In the genomic region with DNA sequence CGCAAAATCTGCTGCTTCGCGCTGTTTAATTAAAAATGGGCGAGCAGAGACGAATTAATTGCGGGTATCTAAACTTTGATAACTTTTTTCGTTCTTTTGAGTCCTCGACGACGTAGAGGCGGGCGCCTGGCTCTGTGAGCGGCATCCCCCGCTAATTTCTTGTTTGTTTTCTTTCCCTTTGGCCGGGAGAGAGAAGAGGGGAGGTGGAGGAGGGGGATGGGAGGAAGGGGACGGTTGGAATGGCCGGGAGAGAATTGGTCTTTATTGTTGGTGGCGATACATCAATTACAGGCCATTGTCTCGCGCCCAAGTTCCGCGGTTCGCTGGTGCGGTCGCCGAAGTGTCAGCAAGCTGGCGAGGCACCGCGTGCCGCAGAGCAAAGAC, we compare ENCODE assay signal across 9 mouse cellular contexts. TPM values are rescaled to one million over a fixed set of nuclear protein-coding genes. Genes with fewer than 3 reads are reported as not detected.
DNase-seq lines count a peak whose midpoint lies in the region; ATAC-seq and TF ChIP-seq lines count a peak whose summit lies in the region.
"Had no signal": no experiment of that assay in that cellular context is flagged by ENCODE, and none has a peak within 500 bp of the region (broad histone marks: within the 10 kb centered on the region; RNA-seq: fewer than 3 reads in every experiment).

No protein-coding gene starts in this region.

- WGBS in heart, embryonic 11.5 days (ENCODE audit: insufficient replicate concordance): under 1% methylated on average over 30 of the region's 30 CpGs
- WGBS in heart, adult 2 months: 3% methylated on average over 30 of the region's 30 CpGs
- WGBS in embryonic facial prominence, embryonic 10.5 days: under 1% methylated on average over 30 of the region's 30 CpGs
- WGBS in intestine, embryonic 16.5 days: 2% methylated on average over 29 of the region's 30 CpGs
- WGBS in midbrain, embryonic 14.5 days: under 1% methylated on average over 30 of the region's 30 CpGs

- TF ChIP-seq POLR2A in heart, adult 2 months (IDR thresholded peaks at IDR 0.05; ENCODE audit: insufficient read depth, low read depth, low read length): no peak

- peak overlapping the region; percentile 34; the same call in 1 of the 2 replicates for H3K9ac ChIP-seq in heart, embryonic 11.5 days (ENCODE audit: low read depth, low read length)
- H3K9ac ChIP-seq in heart, adult 2 months (ENCODE audit: low read depth, low read length): no peak overlapping the region
- H3K9ac ChIP-seq in intestine, embryonic 16.5 days (ENCODE audit: low read depth, low read length): no peak overlapping the region
- no peak overlapping the region; the same call in 1 of the 2 replicates for H3K9ac ChIP-seq in midbrain, embryonic 14.5 days (replicated peaks; ENCODE audit: low read length)

- intact Hi-C loops in heart, adult 2 months (cut with DNase I): no loop called here

- H3K9me3 ChIP-seq in heart, embryonic 11.5 days (replicated peaks; ENCODE audit: control insufficient read depth, low read length): no peaks in the 10 kb centered on the region
- H3K9me3 ChIP-seq in embryonic facial prominence, embryonic 10.5 days: no peaks in the 10 kb centered on the region
- no peaks in the 10 kb centered on the region for H3K9me3 ChIP-seq in intestine, embryonic 16.5 days (ENCODE audit: control insufficient read depth, low read length)
- H3K9me3 ChIP-seq in midbrain, embryonic 14.5 days (ENCODE audit: control insufficient read depth, low read length): no peaks in the 10 kb centered on the region

- TF ChIP-seq EP300 in heart, adult 2 months (IDR thresholded peaks at IDR 0.05; ENCODE audit: insufficient read depth, low read depth, low read length): no peak

- peaks cover 12% of the 10 kb centered on the region for H3K4me1 ChIP-seq in heart, embryonic 11.5 days (ENCODE audit: control insufficient read depth, insufficient read depth, low read length)
- no peaks in the 10 kb centered on the region for H3K4me1 ChIP-seq in heart, adult 2 months (ENCODE audit: control insufficient read depth, insufficient read depth, low read length)
- peaks cover 63% of the 10 kb centered on the region for H3K4me1 ChIP-seq in embryonic facial prominence, embryonic 10.5 days
- peaks cover 36% of the 10 kb centered on the region for H3K4me1 ChIP-seq in intestine, embryonic 16.5 days (ENCODE audit: control insufficient read depth, insufficient read depth, low read length)
- H3K4me1 ChIP-seq in midbrain, embryonic 14.5 days (ENCODE audit: control insufficient read depth, insufficient read depth, low read length): peaks cover 26% of the 10 kb centered on the region

- H3K36me3 ChIP-seq in heart, embryonic 11.5 days (ENCODE audit: control insufficient read depth, insufficient read depth, low read length): no peaks in the 10 kb centered on the region
- H3K36me3 ChIP-seq in heart, adult 2 months (ENCODE audit: control insufficient read depth, insufficient read depth, low read length): no peaks in the 10 kb centered on the region
- H3K36me3 ChIP-seq in embryonic facial prominence, embryonic 10.5 days (replicated peaks): no peaks in the 10 kb centered on the region
- H3K36me3 ChIP-seq in intestine, embryonic 16.5 days (ENCODE audit: control insufficient read depth, insufficient read depth, low read length): no peaks in the 10 kb centered on the region
- H3K36me3 ChIP-seq in midbrain, embryonic 14.5 days (ENCODE audit: control insufficient read depth, insufficient read depth, low read length): no peaks in the 10 kb centered on the region

- no peak for DNase-seq in heart, adult 2 months
- peak; percentile 59 for DNase-seq in embryonic facial prominence, embryonic 10.5 days (ENCODE audit: low spot score)
- DNase-seq in midbrain, embryonic 14.5 days: peak; percentile 70
- no peak for DNase-seq in layer of hippocampus, adult 18-20 months (ENCODE audit: low spot score in 2 of 2)
- no peak for DNase-seq in thymus, postnatal 0 days (ENCODE audit: low spot score)

- peak overlapping the region; percentile 89 for H3K4me2 ChIP-seq in heart, embryonic 11.5 days
- H3K4me2 ChIP-seq in intestine, embryonic 16.5 days (ENCODE audit: low read depth, low read length): peak overlapping the region; percentile 33
- H3K4me2 ChIP-seq in midbrain, embryonic 14.5 days (ENCODE audit: low read length): peak overlapping the region; percentile 81

- no peak overlapping the region for H3K27ac ChIP-seq in heart, embryonic 11.5 days (ENCODE audit: low read depth, low read length)
- H3K27ac ChIP-seq in heart, adult 2 months: no peak overlapping the region
- peak overlapping the region; percentile 94 for H3K27ac ChIP-seq in embryonic facial prominence, embryonic 10.5 days (replicated peaks)
- no peak overlapping the region for H3K27ac ChIP-seq in intestine, embryonic 16.5 days (ENCODE audit: low read length)
- peak overlapping the region; percentile 54; the same call in 1 of the 2 replicates for H3K27ac ChIP-seq in midbrain, embryonic 14.5 days (replicated peaks; ENCODE audit: low read depth, low read length)

- no peak for ATAC-seq in heart, embryonic 11.5 days (replicated peaks; ENCODE audit: insufficient number of reproducible peaks, low FRiP score, low TSS enrichment)
- ATAC-seq in intestine, embryonic 16.5 days: no peak
- no peak for ATAC-seq in midbrain, embryonic 14.5 days (ENCODE audit: low FRiP score, low TSS enrichment)
- no peak for ATAC-seq in megakaryocyte, adult 5-6 weeks (ENCODE audit: poor library complexity, severe bottlenecking)

- H3K4me3 ChIP-seq in heart, embryonic 11.5 days (ENCODE audit: low read depth, low read length): peak overlapping the region; percentile 84
- H3K4me3 ChIP-seq in heart, adult 2 months: no peak overlapping the region
- peak overlapping the region; percentile 78 for H3K4me3 ChIP-seq in embryonic facial prominence, embryonic 10.5 days
- 0 out of 2 replicates have a peak overlapping the region, but pooled peaks have one; percentile 2 for H3K4me3 ChIP-seq in intestine, embryonic 16.5 days (ENCODE audit: low read length)
- peak overlapping the region; percentile 55 for H3K4me3 ChIP-seq in midbrain, embryonic 14.5 days (replicated peaks; ENCODE audit: low read depth, low read length)
- H3K4me3 ChIP-seq: myocyte had no signal

- H3K79me2 ChIP-seq in heart, adult 2 months (replicated peaks; ENCODE audit: control insufficient read depth, insufficient read depth, low read length): no peaks in the 10 kb centered on the region

- peaks cover 34% of the 10 kb centered on the region for H3K27me3 ChIP-seq in heart, embryonic 11.5 days (ENCODE audit: control insufficient read depth, insufficient read depth, low read length)
- H3K27me3 ChIP-seq in heart, adult 2 months (ENCODE audit: control insufficient read depth, insufficient read depth, low read length): peaks cover 38% of the 10 kb centered on the region
- H3K27me3 ChIP-seq in embryonic facial prominence, embryonic 10.5 days (replicated peaks; ENCODE audit: low read depth, poor library complexity, severe bottlenecking): peaks cover 87% of the 10 kb centered on the region
- peaks cover 82% of the 10 kb centered on the region for H3K27me3 ChIP-seq in intestine, embryonic 16.5 days (replicated peaks; ENCODE audit: control insufficient read depth, insufficient read depth, low read length)
- peaks cover 53% of the 10 kb centered on the region for H3K27me3 ChIP-seq in midbrain, embryonic 14.5 days (ENCODE audit: control insufficient read depth, insufficient read depth, low read length)

- TF ChIP-seq CTCF in heart, adult 2 months (IDR thresholded peaks at IDR 0.05): no peak

RNA-seq across cellular contexts. Expression of gene Sall1, which starts 1.2 kb away (rescaled TPM):
- 7.7 TPM in 2 replicates for polyA plus RNA-seq in heart, embryonic 11.5 days (2014; fragmentation: Nextera tagmentation; extraction: Ambion mirVana)
- 1 to 10 TPM in 1 of 2 experiments, under 1 TPM in 1; 0.91 to 1.2 TPM for total RNA-seq in heart, adult 2 months (2021)
- 0.80 and 1.1 TPM in 2 replicates for polyA plus RNA-seq in heart, adult 2 months (2012; rRNA removed)
- 4.7 and 6.3 TPM in 2 replicates for polyA plus RNA-seq in embryonic facial prominence, embryonic 10.5 days (2016; fragmentation: Nextera tagmentation; extraction: Ambion mirVana)
- 1.8 and 1.9 TPM in 2 replicates for polyA plus RNA-seq in intestine, embryonic 16.5 days (2015; fragmentation: Nextera tagmentation; extraction: Ambion mirVana)
- 7.7 and 9.2 TPM in 2 replicates for polyA plus RNA-seq in midbrain, embryonic 14.5 days (2014; fragmentation: Nextera tagmentation; extraction: Ambion mirVana)
- not detected in 2 replicates for total RNA-seq in megakaryocyte, adult 5-6 weeks (2015)
- total RNA-seq in megakaryocyte, adult 5-6 weeks (2017): not detected in 2 replicates
- 10 to 100 TPM; 13.5 to 14.3 TPM for total RNA-seq in layer of hippocampus, adult 18-20 months (2021)
- polyA plus RNA-seq in thymus, postnatal 0 days (2015; fragmentation: Nextera tagmentation; extraction: Ambion mirVana): 0.03 TPM in 1 of 2 replicates, not detected in the other
- polyA plus RNA-seq: myocyte had no signal

Comparison
In these comparisons a context has a peak if more than half of its experiments do, and no peak if none do; other contexts are left out.
1. H3K27ac ChIP-seq: peak in embryonic facial prominence, embryonic 10.5 days (single experiment) and midbrain, embryonic 14.5 days (single experiment); none in heart, embryonic 11.5 days (single experiment), heart, adult 2 months (single experiment) and intestine, embryonic 16.5 days (single experiment).
2. H3K4me2 ChIP-seq: peak in every context shown above with its lines; median percentile 89 in heart, embryonic 11.5 days; 81 in midbrain, embryonic 14.5 days; 33 in intestine, embryonic 16.5 days.
3. DNase-seq: peak in embryonic facial prominence, embryonic 10.5 days (single experiment) and midbrain, embryonic 14.5 days (single experiment); none in heart, adult 2 months (0 of 2), layer of hippocampus, adult 18-20 months (0 of 2) and thymus, postnatal 0 days (single experiment).